Mouse (Mus musculus) c-Kit-positive CD71-positive TER-119-positive erythroid progenitor cells, embryonic 14.5 days (primary cell): Measurements from ENCODE around the gene Sema3c.
"Not testable (repeated sequence)": the region's sequence is repeated elsewhere in the genome, so short reads cannot be mapped to it uniquely, and the experiment has no call there.

Experiments
- DNase-seq: peaks from one replicate; pipeline ENCODE4 v3.0.0-alpha.2; 2013; ENCODE audit warnings: low spot score

Sema3c gene

DNA sequence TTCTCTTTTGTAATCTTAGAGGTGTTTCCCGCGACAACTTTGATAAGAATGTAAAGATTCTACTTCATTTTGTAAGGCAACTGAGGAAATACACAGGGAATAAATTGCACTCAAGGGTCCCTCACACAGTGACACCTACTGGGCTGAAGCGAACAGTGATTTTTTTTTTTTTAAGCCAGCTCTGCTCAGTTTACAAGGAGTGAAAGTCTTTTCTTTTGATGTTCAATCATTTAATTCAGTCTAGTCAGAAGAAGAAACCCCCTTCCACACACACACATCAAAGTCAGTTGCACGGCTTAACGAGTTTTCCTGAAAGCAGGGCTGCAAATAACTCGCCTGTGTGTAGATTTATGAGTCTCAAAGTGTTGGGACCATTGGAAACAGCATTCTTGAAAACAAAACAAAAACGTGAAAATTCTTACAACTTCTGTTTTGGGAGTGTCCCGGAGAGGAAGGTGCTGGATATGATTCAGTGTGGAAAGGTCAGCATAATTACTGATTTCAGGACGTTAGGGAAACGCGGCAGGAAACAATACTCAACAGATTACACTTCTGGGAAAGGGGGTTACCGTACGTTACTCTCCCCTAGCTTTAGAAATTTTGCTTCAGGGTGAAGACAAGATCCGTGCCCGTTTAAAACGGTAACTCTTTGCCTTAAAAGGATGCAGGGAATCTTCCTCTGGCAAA lies at the start of gene Sema3c:
TSS of gene Sema3c (plus strand) at position 588 of the 687 bp plus-strand sequence.
- DNase-seq = no peak

DNA sequence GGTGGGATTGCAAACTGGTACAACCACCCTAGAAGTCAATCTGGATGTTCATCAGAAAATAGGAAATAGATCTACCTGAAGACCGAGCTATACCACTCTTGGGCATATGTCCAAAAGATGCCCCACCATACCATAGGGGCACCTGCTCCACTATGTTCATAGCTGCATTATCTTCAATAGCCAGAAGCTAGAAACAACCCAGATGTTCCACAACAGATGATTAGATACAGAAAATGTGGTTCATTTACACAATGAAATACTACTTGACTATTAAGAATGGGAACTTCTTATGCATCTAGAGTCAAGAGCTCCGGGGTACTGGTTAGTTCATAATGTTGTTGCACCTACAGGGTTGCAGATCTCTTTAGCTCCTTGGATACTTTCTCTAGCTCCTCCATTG lies 42.9 kb upstream of the Sema3c start:
- not testable (repeated sequence) for DNase-seq

DNA sequence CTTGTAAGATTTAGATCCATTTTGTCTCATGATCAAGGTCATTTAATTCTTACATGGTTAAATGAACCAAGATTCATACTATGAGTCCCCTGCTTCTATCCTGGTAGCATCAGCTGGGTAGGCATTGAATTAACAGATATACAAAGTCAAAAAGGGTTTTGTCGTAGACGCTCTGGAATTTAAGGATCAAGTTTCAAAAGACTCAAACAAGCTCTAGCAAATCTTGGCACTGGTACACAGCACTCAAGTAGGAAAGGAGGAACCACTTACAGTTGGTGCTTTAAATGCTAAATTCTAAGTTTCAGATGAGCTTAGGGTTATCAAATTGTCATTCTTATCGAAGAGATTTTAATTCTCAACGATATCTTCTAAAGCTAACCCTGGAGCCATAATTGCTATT lies 30.9 kb upstream of the Sema3c start:
- DNase-seq = no peak

DNA sequence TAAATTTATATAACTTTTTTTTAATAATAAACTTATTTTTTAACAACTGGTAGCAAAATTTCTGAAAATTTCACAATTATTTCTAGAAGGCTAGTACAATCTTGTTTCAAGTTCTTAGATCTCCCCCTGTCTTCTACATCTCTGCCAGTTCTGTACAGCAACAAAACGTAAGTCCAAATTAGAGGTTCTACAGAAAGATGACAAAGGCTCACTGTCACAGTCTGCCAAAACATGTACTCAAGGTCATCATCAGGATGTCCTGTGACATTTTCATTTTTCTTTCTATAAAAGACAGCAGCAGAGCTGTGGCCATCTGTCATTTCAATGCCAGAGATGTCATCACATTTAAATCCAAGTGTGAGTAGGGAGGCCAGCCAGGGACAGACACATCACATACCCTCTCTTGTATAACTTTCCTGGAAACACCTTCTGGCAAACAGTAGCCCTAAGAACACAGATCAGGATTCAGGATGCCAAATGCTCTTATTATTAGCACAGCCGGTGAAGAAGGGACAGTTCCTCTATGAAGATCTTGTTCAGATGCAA lies 29.1 kb upstream of the Sema3c start:
- DNase-seq = no peak

DNA sequence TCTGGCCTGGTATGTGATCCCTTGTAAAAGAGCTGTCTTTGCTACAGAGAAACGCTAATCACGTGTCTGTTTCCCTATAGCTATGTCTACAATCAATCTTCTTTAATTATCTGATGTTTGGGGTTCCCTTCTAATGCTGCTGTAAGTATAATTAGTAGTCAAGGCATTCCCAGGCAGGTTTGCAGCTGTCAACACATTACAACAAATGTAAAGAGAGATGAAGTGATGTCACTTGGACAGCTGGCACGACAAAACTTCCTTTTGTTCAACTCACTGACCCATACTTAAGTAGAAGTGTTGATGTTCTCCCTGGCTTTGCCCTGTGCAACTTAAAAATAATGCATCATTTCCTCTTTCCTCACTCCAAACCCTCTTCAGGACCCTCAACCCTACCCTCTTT lies 22.4 kb upstream of the Sema3c start:
- DNase-seq = no peak

DNA sequence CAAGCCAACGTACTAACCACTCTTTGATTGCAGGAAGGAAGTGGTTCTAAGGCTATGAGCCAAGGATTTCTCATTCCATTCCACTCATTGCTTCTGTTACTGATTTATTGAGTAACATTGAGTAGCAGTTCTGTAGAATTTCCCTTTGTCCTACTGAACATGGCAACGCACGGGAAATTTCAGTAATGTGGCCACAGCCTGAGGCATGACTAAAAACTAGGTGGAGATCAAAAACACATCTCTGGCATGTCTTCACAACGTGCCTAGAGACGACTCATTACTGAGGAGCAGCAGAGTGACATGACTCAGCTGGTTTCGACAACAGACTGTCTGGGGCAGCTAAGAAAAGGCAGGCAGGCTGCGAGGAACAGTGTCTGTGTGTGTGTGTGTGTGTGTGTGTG lies 18.0 kb upstream of the Sema3c start:
- no peak for DNase-seq

DNA sequence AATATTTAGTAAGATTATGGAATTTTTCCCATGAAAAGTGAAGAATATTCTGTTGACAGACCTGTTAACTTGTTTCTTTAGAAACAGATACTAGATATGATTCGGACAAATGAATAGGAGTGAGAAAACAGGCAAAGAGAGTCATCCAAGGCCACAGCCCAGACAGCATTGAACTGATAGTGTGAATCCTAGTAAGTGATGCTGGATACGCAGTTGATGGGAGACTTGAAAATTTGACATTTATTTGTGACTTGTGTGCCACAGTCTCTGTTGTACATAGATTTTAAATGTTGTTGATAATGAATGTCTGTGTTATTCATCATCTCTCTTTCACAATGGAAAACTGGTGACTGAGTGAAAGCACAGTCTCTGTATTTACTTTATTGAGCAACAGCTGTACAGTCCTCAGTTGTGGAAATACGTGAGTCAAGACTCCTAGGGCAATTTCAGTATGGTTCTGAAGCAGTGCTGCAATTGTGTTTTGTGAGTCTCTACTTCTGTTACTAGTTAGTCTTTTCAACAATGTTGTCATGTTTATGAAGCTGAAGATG lies 17.3 kb upstream of the Sema3c start:
- no peak for DNase-seq

DNA sequence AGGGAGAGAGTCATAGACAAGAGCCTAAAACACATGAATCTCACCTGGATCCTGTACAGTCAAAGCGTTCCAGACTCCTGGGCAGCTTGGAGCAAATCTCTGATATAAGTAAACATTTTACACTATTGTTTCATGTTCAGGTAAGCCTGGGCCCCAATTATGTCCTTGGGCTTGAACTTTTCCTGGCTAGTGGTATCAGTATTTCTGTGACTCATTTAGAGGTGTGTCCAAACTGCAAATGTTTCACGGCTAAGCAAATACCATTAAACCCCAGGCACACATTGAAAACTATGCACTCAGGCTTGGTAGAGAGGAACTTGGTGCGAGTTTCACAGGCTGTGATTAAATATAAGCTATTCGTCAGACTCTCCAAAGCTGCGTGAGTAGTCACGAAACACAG lies 2.5 kb upstream of the Sema3c start:
- DNase-seq = no peak

DNA sequence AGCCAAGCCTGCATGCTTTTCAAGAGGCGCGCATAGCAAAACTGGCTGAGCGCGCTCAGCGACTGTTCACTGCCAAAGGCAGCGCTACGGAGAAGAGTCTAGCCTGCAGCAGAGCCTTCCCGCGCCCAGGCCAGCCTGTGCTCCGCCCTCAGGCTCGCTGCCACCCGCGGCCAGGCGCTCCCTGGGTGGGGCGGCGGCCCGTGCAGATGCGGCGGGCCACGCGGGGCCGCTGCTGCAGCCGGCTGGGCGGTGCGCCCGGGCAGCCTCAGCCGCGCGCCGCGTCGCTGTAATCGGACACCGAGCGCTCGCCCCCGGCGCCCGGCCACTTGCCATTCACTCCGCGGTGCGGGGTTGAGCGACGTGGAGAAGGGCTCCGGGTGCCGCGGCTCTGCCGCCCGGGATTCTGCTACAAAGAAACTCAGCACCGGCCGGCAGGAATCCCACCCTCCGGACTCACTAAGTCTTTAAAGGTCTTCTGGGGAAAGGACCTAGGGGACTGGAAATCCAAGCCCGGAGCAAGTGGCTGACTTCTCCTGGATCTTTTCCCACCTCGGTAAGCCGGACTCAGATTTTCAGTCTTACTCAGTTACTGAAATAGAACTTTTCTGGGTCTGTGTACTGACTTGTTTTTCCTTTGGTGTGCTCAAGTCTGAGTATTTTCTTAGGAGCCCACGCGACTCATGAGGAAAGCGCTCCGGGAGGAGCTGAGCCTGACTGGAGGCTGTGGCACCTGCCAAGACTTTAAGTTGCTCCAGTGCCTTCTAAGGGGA lies 517 bp downstream of the Sema3c start:
- DNase-seq = no peak

DNA sequence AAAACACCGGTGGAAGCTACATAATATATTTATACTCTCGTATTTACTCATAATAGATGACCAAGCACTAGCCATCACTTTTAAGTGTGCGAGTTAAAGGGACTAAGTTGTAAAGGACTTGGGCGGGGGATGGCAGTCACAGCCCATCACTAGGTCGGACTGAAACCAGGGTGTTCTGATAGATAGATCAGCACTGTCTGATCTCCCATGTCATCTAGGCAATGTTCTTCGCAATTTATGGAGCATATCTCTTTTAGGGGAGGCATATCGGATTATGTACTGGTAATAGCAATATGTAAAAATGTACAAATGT lies 1.1 kb downstream of the Sema3c start:
- no peak for DNase-seq

DNA sequence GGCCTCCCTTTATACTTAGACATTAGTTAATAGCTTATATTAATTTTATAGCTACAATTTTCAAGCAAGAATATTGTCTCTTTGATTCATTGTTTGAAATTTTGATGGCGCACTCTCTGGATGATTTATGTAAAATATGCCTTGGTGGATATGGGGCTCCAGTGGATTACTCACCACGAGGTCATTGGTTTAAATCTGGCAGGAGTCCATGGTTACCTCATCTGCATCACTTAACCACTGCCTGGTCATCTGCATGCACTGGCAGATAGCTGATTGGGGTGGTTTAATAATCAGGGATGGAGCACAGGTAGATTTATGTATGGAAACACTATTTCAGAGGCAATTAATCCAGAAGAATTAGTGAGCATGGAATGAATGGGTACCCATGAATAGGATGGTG lies 2.0 kb downstream of the Sema3c start:
- no peak for DNase-seq

DNA sequence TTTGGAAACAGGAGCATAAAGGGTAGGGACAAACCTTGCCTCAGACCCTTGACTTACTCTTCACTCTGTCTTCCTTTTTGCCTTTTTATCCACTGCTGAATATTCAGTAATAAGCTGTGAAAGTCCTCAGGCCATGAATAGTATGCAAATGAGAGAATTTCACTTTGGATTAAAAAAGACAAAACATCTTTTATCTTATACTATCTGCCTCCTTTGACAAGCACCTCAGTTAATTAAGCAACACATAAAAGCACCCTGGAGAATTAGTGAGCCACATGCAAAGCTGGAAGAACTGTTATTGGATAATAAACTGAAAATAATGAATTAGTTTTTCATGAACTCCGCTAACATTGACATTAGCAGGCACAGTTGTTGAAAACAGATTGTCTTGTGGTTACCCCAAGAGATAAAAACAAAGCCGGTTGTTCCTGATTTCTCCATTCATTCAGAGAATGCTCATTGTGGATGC lies 8.0 kb downstream of the Sema3c start:
- DNase-seq = no peak

DNA sequence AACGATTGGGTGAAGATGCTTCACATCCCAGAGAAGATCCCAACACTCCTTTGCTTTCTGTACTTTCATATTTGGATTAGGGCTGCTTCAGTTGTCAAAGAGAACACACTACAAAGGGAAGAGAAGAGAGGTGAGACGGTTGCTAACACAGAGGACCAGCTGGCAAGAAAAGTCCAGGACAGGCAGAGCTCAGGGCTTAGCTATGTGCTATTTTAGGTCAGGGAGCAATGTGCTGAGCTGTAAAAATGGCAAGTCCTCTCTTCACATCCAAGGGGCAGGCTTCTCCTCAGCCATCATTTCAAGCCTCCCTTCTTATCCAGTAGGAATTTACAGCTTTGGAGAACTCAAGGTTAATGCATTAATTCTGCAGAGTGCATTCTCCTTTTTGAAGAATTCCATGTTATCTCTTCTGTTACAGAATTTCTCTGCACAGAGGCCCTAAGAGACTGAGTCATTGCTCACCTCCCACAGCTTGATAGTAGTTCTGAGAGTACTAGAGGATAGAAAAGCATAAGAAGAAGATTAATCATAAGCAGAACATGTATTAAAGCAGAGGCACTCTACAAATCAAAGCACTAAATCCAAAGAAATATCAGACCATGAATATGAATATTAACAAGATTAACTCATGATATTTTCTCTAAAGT lies 10.3 kb downstream of the Sema3c start:
- no peak for DNase-seq

DNA sequence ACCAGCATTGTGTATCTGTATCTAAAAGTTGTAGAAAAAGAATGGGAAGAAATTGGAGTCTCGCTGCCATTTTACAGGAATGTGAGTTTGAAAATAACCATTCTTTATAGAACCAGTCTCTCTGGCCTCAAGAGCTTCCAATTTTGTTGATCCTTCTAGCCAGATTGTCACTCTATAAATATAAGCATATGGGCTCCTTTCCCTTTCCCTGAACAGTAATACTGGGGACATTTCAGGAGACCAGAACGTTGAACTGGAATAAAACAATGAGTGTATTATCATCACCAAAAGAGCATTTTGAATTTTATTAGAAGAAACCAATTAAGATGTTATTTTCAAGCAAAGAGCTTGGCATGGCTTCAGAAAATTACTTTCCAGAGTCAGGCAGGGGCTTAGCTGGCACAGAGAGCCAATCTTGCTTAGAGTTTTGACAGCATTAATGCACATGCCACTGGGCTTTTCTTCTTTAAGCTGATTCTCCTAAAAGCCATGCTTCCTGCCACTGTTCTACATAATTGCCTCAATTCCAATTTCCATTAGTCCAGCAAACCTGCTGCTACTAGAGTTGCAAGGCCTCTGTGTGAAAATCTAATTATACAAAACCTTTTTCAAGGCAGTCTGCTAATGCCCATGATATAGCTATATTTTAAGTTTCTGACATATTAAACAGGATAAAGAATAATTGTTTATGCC lies 12.6 kb downstream of the Sema3c start:
- DNase-seq = no peak

DNA sequence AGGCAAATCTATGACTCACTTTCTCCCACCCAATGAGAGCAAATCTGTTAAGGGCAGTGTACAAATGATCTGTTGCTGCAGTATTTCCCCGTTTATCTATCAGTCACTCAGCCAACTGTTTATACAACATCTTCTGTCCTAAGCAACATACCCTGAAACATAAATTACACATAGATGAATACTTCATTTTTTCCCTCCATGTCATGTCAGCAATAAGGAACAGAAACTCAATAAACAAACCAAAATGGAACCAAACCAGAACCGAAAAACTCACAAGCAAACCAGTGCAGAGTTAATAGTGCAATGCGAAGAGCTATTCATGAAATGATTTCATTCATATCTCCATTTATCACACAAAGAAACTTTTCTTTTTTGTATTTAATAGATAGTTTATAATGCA lies 17.8 kb downstream of the Sema3c start:
- no peak for DNase-seq

DNA sequence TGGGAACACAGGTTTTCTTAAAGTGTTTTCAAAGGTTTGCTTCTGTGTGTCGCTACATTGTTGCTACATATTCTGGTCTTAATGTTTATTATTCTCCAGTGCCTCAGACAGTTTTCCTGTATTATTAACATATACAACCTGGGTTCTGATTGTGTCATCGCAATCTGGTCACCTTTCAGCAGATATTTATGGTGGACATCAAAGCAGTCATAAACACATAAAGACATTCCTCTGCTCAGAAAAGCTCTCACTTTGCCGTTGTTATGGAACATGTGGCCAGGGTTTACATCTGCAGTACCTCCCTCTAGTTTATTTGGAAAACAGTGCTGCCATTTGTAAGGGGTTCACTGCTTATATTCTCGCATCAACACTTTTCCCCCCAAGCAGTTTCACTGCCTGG lies 27.6 kb downstream of the Sema3c start:
- DNase-seq = no peak

DNA sequence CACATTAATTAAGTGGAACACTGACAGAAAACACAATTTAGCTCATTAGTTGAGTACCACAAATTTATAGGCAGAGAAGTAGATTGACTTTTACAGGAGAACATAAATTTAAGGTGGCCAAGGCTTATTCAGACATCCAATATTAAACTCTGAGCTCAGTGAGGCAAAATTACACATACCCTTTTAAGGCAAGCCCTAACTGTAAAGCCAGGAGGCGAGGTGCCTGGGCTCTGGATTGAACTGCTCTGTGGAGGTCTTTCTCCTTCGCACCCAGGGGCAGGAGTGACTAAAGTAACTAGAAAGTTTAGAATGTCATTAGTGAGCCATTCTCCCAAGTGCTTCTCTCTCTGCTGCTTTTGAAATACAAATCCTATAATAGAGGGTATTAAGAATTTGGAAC lies 46.5 kb downstream of the Sema3c start:
- DNase-seq = no peak

DNA sequence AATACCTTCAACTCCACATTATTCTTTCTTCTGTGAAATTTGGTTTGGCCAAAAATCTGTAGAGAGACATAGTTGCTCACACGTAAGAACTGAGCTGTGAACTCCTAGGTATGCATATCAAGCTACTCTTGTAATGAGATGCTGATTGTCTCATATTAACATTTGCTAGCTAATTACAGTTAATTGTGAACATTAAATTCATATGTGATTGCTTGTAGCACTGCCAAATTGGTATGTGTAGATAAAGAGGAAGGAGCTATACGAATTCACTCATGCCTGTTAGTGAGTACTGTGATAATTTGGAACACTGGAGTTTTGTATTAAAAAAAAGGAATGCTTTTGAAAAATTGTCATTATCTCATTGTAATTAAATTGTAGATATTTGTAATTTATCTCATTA lies 48.5 kb downstream of the Sema3c start:
- no peak for DNase-seq

DNA sequence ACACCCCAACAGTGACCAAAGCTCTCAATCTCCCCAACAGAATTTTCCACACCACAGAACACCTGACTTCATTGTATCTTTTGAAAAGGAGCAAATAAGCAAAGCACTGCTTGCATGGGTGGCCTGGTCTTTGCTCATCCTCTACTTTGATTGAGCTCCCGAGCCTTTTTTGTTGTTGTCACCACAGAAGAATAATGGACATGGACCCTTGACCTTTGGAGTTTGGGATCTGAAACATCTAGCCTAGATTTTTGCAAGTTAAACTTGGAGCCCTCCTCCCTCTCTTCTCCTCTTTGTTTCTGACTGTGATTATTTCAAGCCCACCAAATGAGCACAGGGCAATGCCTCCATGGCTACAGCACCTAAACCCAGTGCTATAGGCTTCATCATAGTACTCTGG lies 54.5 kb downstream of the Sema3c start:
- DNase-seq = no peak

DNA sequence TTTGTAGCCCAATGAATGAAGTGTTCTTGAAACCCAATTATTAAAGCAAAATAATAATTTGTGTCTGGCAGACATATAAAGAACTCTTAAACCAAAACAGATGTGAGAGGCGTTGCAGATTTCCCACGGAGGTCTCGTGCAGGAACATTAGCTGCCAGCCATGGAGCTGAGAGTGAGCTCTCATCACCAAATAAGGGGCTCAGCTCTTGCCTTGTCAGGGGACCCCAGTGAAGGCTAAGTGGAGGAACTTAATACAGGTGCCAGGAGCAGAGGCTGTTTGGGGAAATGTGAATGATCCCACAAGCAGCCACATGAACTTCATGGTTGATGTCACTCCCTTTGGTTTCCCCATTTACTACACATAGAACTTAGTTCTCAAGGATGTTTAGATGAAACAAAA lies 55.5 kb downstream of the Sema3c start:
- no peak for DNase-seq

DNA sequence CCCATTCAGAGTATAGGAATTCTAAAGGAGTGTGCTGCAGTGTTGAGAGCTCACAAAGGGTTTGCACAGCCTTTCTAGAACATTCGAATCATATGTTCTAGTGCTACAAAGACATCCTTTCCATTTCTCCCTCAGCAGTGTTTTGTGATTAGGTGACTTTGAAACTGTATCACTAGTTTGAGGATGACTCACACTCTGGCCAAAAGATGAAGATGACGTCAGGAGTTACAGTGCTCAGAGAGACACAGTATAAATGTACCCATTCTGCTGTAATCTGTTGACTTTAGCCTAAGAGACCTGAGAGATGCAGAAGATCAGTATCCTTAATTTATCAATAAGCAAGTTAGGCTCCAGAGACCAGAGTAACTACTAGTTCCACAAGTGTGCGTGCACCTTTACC lies 65.4 kb downstream of the Sema3c start:
- no peak for DNase-seq

DNA sequence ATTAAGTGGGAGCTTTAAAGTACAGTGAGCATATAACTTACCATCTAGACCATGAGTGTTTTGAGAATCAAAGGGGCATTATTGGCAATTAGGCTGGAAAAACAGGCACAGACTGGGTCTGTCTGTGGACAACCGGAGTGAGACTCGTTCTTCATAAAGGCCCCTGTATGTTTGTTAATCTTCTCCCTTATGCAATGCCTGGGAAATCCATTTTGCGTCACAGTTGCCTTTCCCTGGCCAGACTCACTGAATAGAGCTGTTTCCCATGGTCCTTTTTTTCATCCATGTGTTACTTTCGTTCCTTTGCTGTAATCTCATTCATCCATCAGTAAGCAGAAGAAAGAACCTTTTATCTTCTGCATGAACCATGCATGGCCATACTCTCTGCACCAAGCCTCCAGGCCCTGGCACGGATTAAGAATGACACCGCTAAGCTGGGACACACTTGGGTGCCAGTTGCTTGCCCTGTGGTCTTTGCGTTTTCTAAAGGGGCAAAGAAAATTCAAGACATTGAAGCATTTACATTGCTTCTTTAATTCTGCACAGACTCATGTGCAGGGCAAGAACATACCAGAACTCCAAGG lies 73.7 kb downstream of the Sema3c start:
- no peak for DNase-seq
